Mouse (Mus musculus): ENCODE measurements around the gene Tifab.

The Tifab gene

DNA sequence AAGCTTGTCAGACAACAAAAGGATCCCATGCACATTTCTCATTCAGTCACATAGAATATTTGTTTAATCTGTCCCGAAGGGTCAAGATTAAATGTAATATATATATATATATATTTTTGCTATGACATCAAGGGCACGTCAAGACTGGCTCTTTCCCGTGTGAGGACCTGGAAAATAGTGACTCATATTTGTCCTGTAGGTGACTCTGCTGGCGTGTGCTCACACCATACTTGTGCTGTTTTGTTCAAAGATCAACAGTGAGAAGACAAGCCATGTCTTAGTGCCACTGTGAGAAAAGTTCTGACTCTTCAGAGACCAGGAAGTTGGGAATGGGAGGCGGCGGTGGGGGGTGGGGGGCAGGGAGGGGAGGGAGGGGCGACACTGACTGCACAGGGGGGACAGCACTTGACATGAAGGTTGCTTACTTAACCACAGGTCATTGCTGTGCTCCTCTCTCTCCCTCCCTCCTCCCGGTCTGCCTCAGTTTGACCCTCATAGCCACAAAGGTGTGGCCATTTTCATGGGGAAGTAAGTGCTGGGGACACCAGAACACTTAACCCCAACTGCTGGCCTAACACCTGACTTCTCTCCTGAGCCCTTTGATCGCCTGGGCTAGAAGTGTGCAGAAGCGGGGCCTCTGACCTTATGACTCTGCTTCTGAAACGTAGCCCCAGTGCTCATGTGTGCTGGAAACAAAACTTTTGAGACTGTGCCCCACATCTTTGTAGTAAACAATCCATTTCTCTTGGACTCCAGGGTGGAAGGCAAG, 36.1 kb downstream of the Tifab start:
- in situ Hi-C loops (cut with MboI; ENCODE audit: low sequenced_read_pairs): no loop called here

DNA sequence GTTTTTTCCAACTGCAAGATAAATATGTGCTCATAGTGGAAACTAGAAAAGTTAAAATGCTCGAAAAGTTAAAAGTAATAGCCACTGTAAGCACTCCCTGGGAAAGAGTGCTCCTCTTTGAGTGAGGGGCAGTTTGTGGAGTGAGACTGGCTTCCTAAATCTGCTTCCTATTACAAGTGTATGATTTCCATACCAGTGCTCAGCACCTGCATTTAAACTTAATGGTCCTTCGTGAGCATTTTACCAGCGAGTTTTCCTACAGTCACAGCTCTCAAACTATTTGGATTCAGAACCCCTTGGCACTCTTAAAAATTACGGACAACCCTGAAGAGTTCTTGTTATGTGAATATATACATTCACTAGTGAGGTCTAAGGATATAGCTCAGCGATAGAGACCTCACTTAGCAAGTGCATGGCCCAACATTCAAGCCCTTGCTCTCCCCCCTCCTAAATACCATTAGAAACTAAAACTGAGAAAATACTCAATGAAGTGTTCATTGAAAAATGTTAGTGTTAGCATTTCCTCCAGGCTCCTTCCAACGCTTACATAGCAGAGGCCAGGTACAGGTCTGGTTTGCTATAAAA, 39.4 kb downstream of the Tifab start:
- in situ Hi-C loops (cut with MboI; ENCODE audit: low sequenced_read_pairs): no loop called here

DNA sequence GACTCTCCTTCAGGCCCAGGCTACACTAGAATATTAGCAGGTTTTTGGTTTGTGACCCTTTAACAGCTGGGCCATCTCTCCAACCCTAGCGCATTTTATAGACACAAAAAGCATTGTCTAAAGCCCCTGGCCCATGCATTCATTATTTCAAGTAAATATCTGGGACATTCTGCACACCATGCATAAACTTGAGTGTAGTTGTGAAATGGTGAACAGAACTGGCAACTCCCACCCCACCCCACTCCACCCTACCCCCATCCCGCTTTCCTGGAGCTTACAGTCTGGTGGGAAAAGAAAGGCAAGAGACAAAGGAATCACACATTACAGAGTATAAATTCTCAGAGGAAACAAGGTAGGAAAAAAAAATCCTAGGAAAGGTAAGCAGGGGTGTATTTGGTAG, 42.5 kb downstream of the Tifab start, which contains the start of gene H2afy:
Gene H2afy (minus strand): TSS at position 162 of the 400 bp plus-strand sequence.
- in situ Hi-C loops (cut with MboI; ENCODE audit: low sequenced_read_pairs): no loop called here

DNA sequence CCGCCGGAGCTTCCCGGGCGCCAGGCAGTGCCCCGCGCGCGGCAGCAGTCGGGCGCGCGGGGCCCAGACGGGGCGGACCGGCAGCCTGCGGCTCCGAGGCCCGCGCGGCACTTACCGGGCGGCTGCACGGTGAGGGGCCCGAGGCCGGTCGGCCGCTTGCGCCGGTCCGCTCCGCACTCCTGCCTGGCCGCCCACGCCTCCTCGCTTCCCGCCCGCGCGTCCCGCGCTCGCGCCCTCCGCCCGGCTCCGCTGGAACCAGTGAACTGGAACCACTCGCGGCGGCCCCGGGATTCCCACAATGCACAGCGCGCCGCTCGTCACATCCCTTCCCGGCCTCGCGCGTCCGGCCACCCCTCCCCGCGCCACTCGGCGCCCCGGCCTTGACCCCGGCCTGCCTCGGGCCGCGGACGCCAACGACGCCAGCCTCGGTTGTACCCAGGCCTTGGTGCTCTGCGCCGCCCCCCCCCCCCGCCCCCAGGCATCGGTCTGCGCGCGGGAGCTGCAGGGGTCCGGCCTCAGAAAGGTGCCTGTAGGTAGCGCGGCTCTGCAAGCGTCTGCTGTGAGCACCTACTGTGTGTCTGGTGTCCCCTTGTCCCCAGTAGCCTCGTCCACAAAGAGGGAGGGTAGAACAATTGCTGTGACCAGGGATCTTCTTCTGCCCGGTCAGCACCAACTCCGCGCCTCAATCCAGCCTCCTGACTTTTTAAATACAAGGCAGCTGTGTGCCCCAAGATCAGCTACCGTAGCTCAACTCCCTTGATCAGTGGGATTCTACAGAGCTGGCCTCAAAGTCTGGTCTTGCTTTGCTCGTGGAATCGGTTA, 43.2 kb downstream of the Tifab start:
- in situ Hi-C loops (cut with MboI; ENCODE audit: low sequenced_read_pairs): no loop called here

DNA sequence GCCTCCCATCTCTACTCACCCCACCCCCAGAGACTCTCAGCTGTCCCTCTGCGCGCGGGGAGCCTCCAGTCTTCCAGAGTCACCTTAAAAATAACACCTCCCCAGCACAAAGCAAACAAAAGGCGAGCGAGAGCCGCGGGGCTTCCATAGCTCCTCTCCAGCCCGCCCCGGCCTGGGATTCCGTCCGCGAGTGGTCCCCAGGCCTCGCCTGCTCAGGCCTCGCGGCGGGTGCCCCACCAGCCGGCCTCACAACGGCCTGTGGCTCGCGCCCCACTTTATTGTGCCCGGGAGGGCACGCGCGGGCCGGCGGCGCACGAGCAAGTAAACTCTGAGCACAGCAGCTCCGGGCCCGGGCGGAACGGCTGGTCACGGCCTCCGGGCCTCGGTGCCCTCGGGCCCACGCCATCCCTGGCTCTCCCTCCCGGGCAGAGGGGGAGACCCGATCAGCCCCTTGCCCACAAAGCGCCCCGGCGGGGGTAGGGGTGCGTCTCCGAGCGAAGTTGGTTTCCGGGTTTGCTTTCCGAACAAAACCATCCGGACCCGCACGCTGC, 44.0 kb downstream of the Tifab start:
- in situ Hi-C loops (cut with MboI; ENCODE audit: low sequenced_read_pairs): no loop called here

DNA sequence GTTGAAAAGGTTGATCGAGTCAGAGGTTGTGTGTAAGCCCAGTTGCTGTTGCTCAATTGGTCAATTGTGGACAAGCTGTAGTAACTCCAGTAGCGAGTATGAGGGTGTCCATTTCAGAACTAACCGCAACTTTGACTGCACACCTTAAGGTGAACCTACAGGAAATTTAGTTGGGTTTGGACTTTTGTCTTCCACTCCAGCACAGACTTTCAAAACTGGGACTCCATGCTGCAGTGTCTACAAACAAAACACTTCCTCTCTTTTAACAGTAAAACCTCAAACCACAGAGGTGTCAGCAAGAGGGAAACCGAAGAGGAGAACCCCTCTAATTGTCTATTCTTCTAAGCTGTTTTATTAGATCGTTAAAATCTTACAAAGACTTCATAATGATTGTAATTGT, 44.7 kb downstream of the Tifab start:
- in situ Hi-C loops (cut with MboI; ENCODE audit: low sequenced_read_pairs): no loop called here

DNA sequence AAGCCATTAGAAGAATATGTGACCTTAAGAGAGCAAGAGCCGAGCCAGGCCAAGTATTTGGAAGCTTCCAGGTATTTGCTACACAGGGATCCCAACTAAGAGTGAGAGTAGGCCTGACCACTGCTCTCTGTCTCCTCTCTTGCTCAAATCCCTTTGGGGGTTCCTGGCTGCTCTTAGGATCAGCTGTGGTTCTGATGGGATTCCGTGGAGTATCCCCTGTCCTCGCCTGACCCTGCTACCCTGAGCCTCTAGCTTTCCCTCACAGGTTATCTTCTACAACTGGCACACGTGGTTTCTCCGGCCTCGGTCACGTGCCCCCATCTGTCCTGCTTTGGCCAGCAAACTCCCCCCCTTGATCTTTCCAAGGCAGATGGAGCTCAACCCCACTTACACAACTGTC, 45.7 kb downstream of the Tifab start:
- in situ Hi-C loops (cut with MboI; ENCODE audit: low sequenced_read_pairs): no loop called here

DNA sequence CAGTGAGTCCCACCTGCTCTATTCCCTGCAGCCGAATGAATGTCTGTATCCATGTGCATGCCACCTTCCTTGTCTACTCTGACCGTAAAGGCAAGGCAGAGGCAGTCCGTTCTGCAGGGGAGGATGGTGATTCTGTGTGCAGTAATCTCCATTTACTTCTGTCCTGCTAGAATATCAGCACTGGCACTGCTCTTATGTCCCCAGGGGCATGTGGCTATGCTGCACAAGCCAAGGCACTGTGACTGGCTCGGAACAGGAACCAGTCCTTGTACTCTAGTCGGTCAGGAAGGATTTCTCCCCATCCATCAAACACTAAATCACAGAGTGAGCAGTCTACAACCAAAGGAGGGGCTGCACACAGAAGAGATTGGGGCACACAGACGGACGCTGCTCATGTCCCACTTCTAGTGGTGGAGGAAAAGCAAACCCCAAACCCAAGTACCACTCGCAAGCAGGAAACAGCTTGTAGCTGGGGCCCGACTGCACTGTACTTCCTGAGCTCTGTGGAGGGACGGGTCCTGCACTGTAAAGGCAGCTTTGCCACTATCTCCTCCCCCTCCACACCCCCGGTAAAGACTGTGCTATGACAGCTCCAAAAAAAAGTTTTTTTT, 46.3 kb downstream of the Tifab start:
- in situ Hi-C loops (cut with MboI; ENCODE audit: low sequenced_read_pairs): no loop called here

DNA sequence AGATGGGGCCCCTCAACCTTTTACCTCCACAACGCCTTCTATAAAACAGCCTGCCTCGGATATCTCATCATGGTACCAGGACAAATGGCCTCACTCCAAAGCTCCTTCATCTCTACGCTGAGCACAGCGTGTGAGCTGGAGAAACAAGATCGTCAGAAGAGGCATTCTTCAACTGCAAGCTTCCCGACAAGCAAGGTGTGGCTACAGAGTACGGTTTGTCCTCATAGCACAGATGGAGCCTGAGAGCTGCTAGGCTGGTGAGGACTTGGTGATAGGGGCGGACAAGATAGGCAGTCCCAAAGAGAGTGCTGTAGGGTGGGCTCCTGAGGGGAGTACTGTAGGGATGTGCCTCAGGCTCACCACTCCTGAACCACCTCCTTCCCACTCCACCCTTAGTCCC, 48.1 kb downstream of the Tifab start:
- in situ Hi-C loops (cut with MboI; ENCODE audit: low sequenced_read_pairs): no loop called here

DNA sequence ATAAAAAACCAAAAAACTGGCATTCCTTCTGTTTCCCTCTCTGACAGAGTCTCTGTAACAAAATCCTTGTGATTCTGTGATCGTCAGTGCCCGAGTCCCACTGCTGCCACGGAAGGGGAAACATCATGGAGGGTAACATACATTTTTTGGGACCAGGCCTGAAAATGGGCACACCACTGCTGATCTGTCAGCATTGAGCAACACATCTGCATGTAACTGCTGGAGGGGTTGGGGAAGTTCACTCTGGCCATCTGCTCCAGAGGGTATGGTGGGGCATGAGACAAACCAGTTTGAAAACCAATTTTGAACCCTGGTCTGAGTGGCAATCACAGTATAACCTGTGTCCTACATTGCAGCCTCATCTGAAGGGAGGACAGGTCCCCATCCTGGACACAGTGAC, 49.1 kb downstream of the Tifab start:
- in situ Hi-C loops (cut with MboI; ENCODE audit: low sequenced_read_pairs): no loop called here

DNA sequence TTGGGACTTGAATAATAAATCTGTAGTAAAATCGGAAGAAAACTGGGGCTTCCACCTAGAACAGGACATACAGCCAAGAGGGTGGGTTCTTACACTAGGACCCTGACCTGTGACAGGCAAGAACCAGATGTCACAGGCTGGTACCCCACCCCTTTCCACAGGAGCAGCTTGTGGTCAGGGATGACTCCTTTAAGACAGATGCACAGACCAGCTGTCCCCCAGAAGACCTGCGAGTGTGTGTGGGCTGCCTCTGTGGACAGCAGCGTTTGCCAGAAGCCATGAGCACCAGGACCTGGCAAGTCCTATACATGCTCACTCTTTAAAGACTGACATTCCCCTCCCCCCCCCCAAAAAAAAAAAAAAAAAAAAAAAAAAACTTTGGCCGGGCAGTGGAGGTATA, 49.7 kb downstream of the Tifab start:
- in situ Hi-C loops (cut with MboI; ENCODE audit: low sequenced_read_pairs): no loop called here

DNA sequence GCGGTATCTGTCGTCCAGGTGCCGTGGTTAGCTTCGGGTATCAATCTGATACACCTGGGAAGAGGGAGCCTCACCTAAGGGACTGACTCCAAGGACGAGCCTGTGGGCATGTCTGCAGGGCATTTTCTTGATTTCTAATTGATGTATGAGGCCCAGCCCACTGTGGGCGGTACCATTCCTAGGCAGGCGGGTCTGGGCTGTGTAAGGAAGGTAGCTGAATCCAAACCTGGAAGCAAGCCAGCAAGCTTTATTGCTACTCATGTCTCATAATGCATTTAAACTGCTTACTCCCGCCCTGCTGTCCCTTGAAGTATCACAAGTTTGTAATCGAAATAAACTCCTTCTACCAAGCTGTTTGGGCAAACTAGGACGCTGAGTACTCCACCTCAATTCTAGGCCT, 53.1 kb downstream of the Tifab start:
- in situ Hi-C loops (cut with MboI; ENCODE audit: low sequenced_read_pairs): no loop called here

Data from CH12F3 (cell line).